Mouse (Mus musculus) CH12.LX (cell line): ENCODE measurements at regions not wholly inside any gene's neighbourhood (a gene's known extent, or its start where the extent isn't known, plus 50 kb on each side); places are given as distances from the start of the nearest gene placed in this dataset.
A peak's percentile ranks its signal among the peaks of the same experiment; 100 is the strongest.

ENCODE experiments used
- DNase-seq: peaks from one replicate; pipeline ENCODE4 v3.0.0-alpha.2; 2013; ENCODE audit errors: extremely low read depth
- H3K27ac ChIP-seq: 2 replicates; pipeline ENCODE4 v1.5.1; 2012; ENCODE audit warnings: low read depth, mild to moderate bottlenecking, control low read depth, moderate library complexity; ENCODE audit not compliant: insufficient read depth
- H3K27me3 ChIP-seq: replicated peaks from 2 replicates; pipeline ENCODE3; 2012; ENCODE audit warnings: inconsistent platforms
- H3K36me3 ChIP-seq, 2 experiments: replicated peaks in 1 of 2; 2 replicates each; pipeline versions ENCODE3 to v1.6.1; 2012; ENCODE audit warnings: inconsistent platforms in 1 of 2, low read length in 1 of 2, mild to moderate bottlenecking in 1 of 2, mixed read lengths in 1 of 2, moderate library complexity in 1 of 2; ENCODE audit not compliant: control insufficient read depth in 1 of 2, insufficient read depth in 1 of 2
- H3K4me1 ChIP-seq, 2 experiments: 2 replicates each; pipeline ENCODE4 v1.6.1; 2012; ENCODE audit warnings: inconsistent platforms in 1 of 2, moderate library complexity in 1 of 2; ENCODE audit not compliant: insufficient read depth in 2 of 2, control insufficient read depth in 1 of 2
- H3K4me2 ChIP-seq: 2 replicates; pipeline ENCODE4 v1.6.1; 2012; ENCODE audit warnings: low read depth, mild to moderate bottlenecking, control low read depth; ENCODE audit not compliant: poor library complexity, insufficient read depth, severe bottlenecking
- H3K4me3 ChIP-seq, 3 experiments: fragments of 150-350 bp in 1 of 3; sonication (generic) in 1 of 3; replicated peaks in 1 of 3; 2 replicates each; pipeline versions ENCODE3 to v1.5.1; 2011 to 2012; ENCODE audit warnings: low read depth in 2 of 3, low read length in 2 of 3, mild to moderate bottlenecking in 2 of 3, moderate library complexity in 2 of 3, control low read depth in 1 of 3, improper control_type of control experiment in 1 of 3, inconsistent platforms in 1 of 3, mixed read lengths in 1 of 3; ENCODE audit not compliant: poor library complexity in 1 of 3
- H3K79me2 ChIP-seq: replicated peaks from 2 replicates; pipeline ENCODE4 v1.6.1; 2012; ENCODE audit warnings: mild to moderate bottlenecking, moderate library complexity; ENCODE audit not compliant: control insufficient read depth, poor library complexity, insufficient read depth, severe bottlenecking; ENCODE audit errors: extremely low read depth
- H3K9ac ChIP-seq: 2 replicates; pipeline ENCODE4 v1.6.1; 2012; ENCODE audit warnings: low read depth, mild to moderate bottlenecking, control low read depth, moderate library complexity; ENCODE audit not compliant: insufficient read depth
- H3K9me3 ChIP-seq: replicated peaks from 2 replicates; pipeline ENCODE3; 2012; ENCODE audit warnings: low read length, inconsistent platforms, mixed read lengths
- BHLHE40 ChIP-seq: IDR thresholded peaks from 2 replicates; pipeline ENCODE4 v1.6.1; 2011; ENCODE audit warnings: mild to moderate bottlenecking, low read depth, low read length, improper control_type of control experiment
- ELF1 ChIP-seq: IDR thresholded peaks from 2 replicates; pipeline ENCODE4 v1.6.1; 2014; ENCODE audit warnings: low read depth, mild to moderate bottlenecking, inconsistent platforms, low read length, improper control_type of control experiment
- HCFC1 ChIP-seq: IDR thresholded peaks from 2 replicates; pipeline ENCODE4 v1.6.1; 2012; ENCODE audit warnings: low read depth, mild to moderate bottlenecking, inconsistent platforms, low read length, improper control_type of control experiment
- RAD21 ChIP-seq: IDR thresholded peaks from 2 replicates; pipeline ENCODE4 v1.6.1; 2011; ENCODE audit warnings: low read depth, mild to moderate bottlenecking, low read length, improper control_type of control experiment, moderate library complexity
- USF1 ChIP-seq: IDR thresholded peaks from 2 replicates; pipeline ENCODE4 v1.6.1; 2014; ENCODE audit warnings: low read depth, mild to moderate bottlenecking, inconsistent platforms, low read length, improper control_type of control experiment
- dilution Hi-C: fragments of 300-500 bp; cut with MboI; formaldehyde crosslinking; loops from 2 replicates; pipeline ENCODE4 v1.14.3; 2020; ENCODE audit warnings: low sequenced_read_pairs; ENCODE audit not compliant: extremely low pct_unique_long_range_greater_than_20kb, extremely low pct_ligation_motif_present
- in situ Hi-C: fragments of 300-500 bp; cut with MboI; formaldehyde crosslinking; loops from 3 replicates; pipeline ENCODE4 v1.14.3; 2019; ENCODE audit warnings: low sequenced_read_pairs, low pct_ligation_motif_present, low pct_unique_long_range_greater_than_20kb, mixed read lengths

GRCm38 (mm10) chr8:125619336-125619906 is 49.8 kb upstream of the Sipa1l2 start:
- peak; percentile 18 for DNase-seq
- 0 out of 2 replicates have a peak, but pooled peaks have one; percentile 13 for TF ChIP-seq ELF1
- no peak for TF ChIP-seq BHLHE40
- TF ChIP-seq HCFC1 = no peak
- no peak for TF ChIP-seq USF1
- no peak for TF ChIP-seq RAD21
- H3K36me3 ChIP-seq = no peaks in the 10 kb centered on the region
- no peaks in the 10 kb centered on the region for H3K27me3 ChIP-seq
- peaks cover 5% of the 10 kb centered on the region for H3K9me3 ChIP-seq
- H3K4me1 ChIP-seq = peaks cover 14 to 44% of the 10 kb centered on the region in 2 experiments
- H3K27ac ChIP-seq = no peak overlapping the region
- dilution Hi-C loops = no loop called here
- no peaks in the 10 kb centered on the region for H3K79me2 ChIP-seq
- no peak overlapping the region for H3K9ac ChIP-seq
- no peak overlapping the region for H3K4me2 ChIP-seq
- in situ Hi-C loops = no loop called here
- no peak overlapping the region for H3K4me3 ChIP-seq
